Mouse (Mus musculus) cerebellum, adult 2 months (tissue): ENCODE data around the gene Cryzl2. TPM values are rescaled to one million over a fixed set of nuclear protein-coding genes. Genes with fewer than 3 reads are reported as not detected.

Source experiments
- DNase-seq, 2 experiments: peaks; one replicate each; pipeline ENCODE4 v3.0.0; 2021
- H3K27ac ChIP-seq: fragments of 200-500 bp; 2 replicates; pipeline ENCODE4 v1.5.1; 2012; ENCODE audit warnings: low read length, control low read depth, inconsistent platforms; ENCODE audit not compliant: insufficient read depth
- H3K27me3 ChIP-seq: fragments of 200-500 bp; 2 replicates; pipeline ENCODE4 v1.6.1; 2012; ENCODE audit warnings: inconsistent platforms, mild to moderate bottlenecking, low read length, moderate library complexity; ENCODE audit not compliant: control insufficient read depth, insufficient read depth
- H3K4me1 ChIP-seq: fragments of 200-500 bp; 2 replicates; pipeline ENCODE4 v1.6.1; 2011; ENCODE audit warnings: low read length; ENCODE audit not compliant: control insufficient read depth, insufficient read depth
- H3K4me3 ChIP-seq: fragments of 200-500 bp; replicated peaks from 2 replicates; pipeline ENCODE3; 2011; ENCODE audit warnings: mild to moderate bottlenecking, low read depth, low read length, control low read depth; ENCODE audit not compliant: insufficient read depth
- CTCF ChIP-seq: fragments of 200-500 bp; IDR thresholded peaks from 2 replicates; pipeline ENCODE4 v1.5.1; 2011; ENCODE audit warnings: low read depth, mild to moderate bottlenecking, control low read depth, low read length, moderate library complexity, borderline replicate concordance; ENCODE audit not compliant: insufficient read depth
- POLR2A ChIP-seq: fragments of 200-500 bp; IDR thresholded peaks from 2 replicates; pipeline ENCODE4 v1.6.1; 2011; ENCODE audit warnings: low read length, control low read depth, borderline replicate concordance; ENCODE audit not compliant: insufficient read depth
- WGBS: fragments of 180-500 bp; shearing (Covaris S2); methylation state at CpG from one replicate; pipeline ENCODE4 v1.1.7; 2018; 5-methylcytosine and 5-hydroxymethylcytosine counted together
- polyA plus RNA-seq: library from polyadenylated mRNA; depleted of rRNA; stranded (reverse); fragments of >200 nt; gene quantifications from 2 replicates; pipeline ENCODE4 v1.2.3, GENCODE M21; 2012; rRNA removed

Cryzl2 gene
- 25.5 and 28.5 TPM in 2 replicates for polyA plus RNA-seq

DNA sequence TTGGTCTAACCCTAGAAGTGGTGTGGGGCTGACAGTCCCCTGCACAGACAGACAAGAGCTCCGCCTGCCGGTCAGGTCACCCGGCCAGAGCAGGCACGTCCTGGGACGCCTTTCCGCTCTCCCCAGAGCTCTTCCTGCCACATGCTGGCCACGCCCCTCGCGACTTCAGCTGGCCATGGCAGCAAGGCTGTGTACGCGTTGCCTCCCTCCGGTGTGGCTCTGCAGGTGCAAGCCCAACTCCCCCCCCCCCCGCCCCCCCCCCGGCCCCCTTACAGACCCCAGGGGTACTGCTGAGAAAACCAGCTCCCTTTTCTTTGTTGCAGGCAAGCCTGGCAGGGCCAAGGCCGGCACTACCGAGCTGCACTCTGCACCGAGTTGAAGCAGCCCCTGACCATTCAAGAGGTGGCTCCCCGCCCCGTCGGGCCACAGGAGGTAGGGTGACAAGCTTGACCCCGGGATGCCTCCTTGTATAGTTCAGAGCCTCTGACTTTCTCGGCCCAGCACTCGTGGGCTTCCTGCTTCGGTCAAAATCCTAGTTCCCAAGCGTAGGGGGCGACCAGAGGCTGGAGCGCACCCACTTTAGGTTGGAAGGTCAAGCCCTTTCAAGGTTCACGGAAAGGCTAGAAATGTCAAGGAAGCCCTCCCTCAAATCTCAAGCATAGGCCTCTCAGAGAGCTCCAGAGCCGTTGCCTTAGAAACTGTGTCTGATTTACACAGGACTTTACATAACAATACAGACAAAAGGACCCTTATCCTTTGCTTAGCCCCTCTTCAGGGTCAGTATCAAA, at the start of gene Cryzl2:
Cryzl2 (plus strand) TSS at position 157 of the 788 bp plus-strand sequence.
- Histone ChIP-seq H3K4me3 (no peak within 1 kb of the TSS), H3K4me1 (no peaks in the 10 kb centered on the region), H3K27ac (no peak within 1 kb of the TSS), H3K27me3 (no peaks in the 10 kb centered on the region)
- peak; percentile 22; the same call in 1 of the 2 replicates for TF ChIP-seq CTCF
- no peak for TF ChIP-seq POLR2A
- WGBS, result 17% methylated on average over 27 of the region's 29 CpGs
- DNase-seq, result peak; percentile 16 to 29

DNA sequence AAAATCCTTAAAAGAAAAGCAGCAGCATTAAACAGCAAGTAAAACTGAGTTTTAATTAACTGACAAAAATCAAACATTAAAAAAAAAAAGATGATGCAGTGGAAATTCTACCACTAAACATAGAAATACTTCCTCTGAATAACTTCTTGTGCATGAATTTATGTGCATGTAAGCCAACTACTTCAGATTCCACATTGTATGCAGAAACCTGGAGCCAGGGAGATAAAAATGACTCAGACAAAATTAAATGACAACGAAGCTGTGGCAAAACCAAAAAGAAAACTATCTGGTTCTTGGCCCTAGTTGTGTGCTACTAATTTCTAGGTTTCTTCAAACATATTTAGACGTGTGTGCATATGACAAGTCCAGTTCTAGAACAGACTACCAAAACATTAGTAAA, 48.7 kb upstream of the Cryzl2 start:
- DNase-seq, result no peak
- 80% methylated on average over 2 of the region's 2 CpGs for WGBS
- H3K4me3 ChIP-seq, result no peak overlapping the region
- no peaks in the 10 kb centered on the region for H3K27me3 ChIP-seq
- TF ChIP-seq POLR2A, result no peak
- TF ChIP-seq CTCF, result no peak
- H3K4me1 ChIP-seq, result 0 out of 2 replicates have a peak, but pooled peaks cover 3% of the 10 kb centered on the region
- no peak overlapping the region for H3K27ac ChIP-seq

DNA sequence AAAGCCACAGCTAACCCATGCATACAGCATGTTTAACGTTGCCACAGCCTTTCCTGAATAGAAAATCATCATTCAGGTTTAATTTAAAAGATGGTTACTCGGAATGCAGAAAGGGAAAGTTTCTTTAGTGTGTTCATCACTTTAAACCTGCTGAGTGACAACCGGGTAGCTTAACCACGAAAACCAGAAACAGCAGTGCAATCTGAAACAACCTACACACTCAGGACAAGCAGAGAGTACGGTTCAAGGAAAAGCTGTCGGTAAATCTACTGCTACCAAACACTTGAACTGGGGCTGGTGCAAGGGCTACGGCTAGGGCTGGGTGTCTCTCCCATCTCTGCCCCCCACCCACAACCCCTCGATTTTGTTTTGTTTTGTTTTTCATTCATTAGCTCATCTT, 47.4 kb upstream of the Cryzl2 start:
- peak in 1 of 2 experiments; percentile 9 for DNase-seq
- Histone ChIP-seq H3K4me3 (peak overlapping the region; percentile 91), H3K27ac (no peak overlapping the region), H3K27me3 (no peaks in the 10 kb centered on the region), H3K4me1 (0 out of 2 replicates have a peak, but pooled peaks cover 3% of the 10 kb centered on the region)
- TF ChIP-seq POLR2A, result no peak
- TF ChIP-seq CTCF, result no peak
- 28% methylated on average over 8 of the region's 8 CpGs for WGBS

DNA sequence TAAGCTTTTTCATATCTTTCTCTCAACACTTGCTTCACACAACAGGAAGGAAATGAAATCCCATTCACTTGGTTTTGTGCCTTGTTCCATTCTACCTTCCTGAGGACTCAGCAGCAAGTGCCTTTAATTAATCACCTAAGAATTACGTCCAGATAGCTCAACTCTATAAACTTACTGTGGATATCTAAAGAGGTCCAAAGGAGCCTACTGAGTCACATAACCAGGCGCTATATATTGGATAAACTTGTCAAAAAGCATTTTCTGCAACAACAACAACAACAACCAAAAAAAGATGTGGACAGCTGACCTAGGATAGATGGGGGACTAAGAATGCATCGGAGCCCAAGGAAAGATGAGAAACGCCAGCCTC, 47.1 kb upstream of the Cryzl2 start:
- H3K27me3 ChIP-seq, result no peaks in the 10 kb centered on the region
- H3K4me3 ChIP-seq, result peak overlapping the region; percentile 91
- no peak overlapping the region; the same call in 1 of the 2 replicates for H3K27ac ChIP-seq
- no peak for TF ChIP-seq CTCF
- no peak for TF ChIP-seq POLR2A
- no peak for DNase-seq
- 0 out of 2 replicates have a peak, but pooled peaks cover 3% of the 10 kb centered on the region for H3K4me1 ChIP-seq
- WGBS, result 0% methylated on average over 4 of the region's 4 CpGs

DNA sequence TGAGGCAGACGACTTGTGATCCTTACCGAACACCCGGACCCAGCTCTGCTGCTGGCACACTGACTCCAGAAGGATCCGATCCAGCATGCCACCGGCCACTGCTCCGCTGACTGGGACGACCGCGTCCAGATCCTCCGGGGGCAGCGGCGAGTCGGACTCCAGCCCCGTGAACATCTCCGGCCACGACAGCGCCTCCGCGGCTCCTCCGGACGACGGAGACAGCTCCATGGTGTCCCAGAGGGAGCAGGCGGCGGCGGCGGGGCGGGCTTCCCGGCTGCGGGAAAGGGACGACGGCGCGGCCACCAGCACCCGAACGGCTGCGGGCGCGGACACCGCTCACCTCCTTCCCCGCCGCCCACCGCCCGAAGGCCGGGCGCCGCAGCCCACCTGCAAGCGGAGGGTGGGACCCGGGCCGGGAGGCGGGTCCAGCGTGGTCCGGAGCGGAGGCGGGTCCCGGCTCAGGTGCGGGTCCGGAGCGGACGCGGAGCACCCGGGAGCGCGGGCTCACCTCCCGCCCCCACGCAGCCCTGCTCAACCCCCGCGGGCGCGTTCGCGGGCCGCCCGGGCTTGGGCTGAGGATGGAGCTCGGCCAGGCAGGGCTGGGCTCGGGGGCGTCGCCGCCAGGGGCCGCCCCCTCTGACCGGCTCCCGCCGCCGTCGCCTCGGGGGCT, 46.5 kb upstream of the Cryzl2 start:
- no peaks in the 10 kb centered on the region for H3K27me3 ChIP-seq
- H3K4me3 ChIP-seq, result peak overlapping the region; percentile 91
- under 1% methylated on average over 84 of the region's 85 CpGs for WGBS
- H3K4me1 ChIP-seq, result 0 out of 2 replicates have a peak, but pooled peaks cover 3% of the 10 kb centered on the region
- DNase-seq, result peak; percentile 79 to 81
- TF ChIP-seq POLR2A, result no peak
- peak overlapping the region; percentile 80; the same call in 1 of the 2 replicates for H3K27ac ChIP-seq

DNA sequence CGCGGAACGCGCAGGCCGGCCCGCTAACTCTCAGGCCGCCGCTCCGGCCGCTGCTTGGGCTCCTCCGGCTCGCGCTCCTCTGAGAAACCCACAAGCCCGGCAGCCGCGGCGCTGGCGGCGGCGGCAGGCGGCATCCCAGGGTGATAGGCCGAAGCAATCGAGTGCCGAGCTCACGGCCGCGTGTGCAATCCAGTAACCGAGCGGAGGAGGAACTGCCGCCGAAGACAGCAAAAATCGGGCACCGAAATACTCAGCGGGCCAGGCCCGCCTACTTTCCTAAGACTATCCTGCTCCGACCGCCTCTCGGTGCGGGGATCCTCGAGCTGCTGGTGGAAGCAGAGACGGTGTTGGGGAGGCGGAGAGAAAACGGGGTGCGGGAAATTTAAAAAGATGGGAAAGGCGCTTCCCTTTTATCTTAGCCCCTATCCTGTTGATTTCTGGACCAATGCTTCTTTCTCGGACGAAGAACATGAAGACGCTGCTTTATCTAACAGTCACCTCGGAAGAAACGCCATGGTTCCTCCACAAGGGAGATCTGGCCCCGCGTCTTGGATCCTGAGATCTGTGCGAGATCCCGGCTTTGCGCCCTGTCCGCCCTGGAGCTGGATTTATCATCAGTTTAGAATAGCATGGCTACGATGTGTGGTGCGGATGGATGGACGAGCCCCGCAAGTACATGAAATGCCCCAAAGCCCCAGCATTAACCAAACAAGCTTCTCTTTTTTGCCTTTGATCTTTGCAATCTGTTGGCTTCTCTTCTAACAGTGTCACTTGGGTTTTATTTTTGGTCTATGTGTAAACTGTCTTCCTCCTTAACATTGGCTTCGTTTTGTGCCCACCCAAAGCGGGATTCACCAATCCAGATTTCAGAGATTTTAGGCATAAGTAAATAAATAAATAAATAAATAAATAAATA, 45.7 kb upstream of the Cryzl2 start, which contains the start of gene Rasal2:
Rasal2 (minus strand) TSS at position 142 of the 916 bp plus-strand sequence.
- TF ChIP-seq POLR2A (0 out of 2 replicates have a peak, but pooled peaks have one; percentile 21), CTCF (no peak)
- peak within 1 kb of the TSS; percentile 80; the same call in 1 of the 2 replicates for H3K27ac ChIP-seq
- H3K4me3 ChIP-seq, result peak within 1 kb of the TSS; percentile 91
- no peaks in the 10 kb centered on the region for H3K27me3 ChIP-seq
- WGBS, result 1% methylated on average over 62 of the region's 62 CpGs
- DNase-seq, result peak; percentile 97
- H3K4me1 ChIP-seq, result 0 out of 2 replicates have a peak, but pooled peaks cover 3% of the 10 kb centered on the region

DNA sequence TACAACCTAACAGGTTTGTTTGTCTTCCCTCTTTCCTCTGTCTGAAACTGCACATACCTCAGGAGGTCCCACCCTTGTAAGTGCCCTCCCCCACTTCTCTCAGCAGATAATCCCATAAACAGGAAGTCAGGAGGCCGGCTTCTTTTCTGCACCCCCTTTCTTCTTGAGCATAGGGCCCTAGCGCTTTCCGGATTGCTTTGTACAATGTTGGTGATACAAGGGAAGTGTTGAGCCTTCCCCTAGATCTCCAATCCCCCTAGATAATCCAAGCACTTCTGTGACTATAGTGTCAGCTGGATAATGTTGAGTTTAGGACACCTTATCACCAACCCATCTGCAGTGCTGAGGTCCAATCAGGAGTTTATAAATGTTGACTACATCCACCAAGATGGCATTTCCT, 42.6 kb upstream of the Cryzl2 start:
- no peak overlapping the region for H3K27ac ChIP-seq
- H3K4me1 ChIP-seq, result 0 out of 2 replicates have a peak, but pooled peaks cover 3% of the 10 kb centered on the region
- no peak for TF ChIP-seq CTCF
- TF ChIP-seq POLR2A, result no peak
- no peaks in the 10 kb centered on the region for H3K27me3 ChIP-seq
- H3K4me3 ChIP-seq, result no peak overlapping the region
- 95% methylated on average over 3 of the region's 3 CpGs for WGBS
- DNase-seq, result no peak
